Mouse (Mus musculus) kidney, adult 2 months (tissue): ENCODE data around the gene Pde4d.

Experiments
- CTCF ChIP-seq: fragments of 200-500 bp; conservative IDR thresholded peaks from 2 replicates; pipeline ENCODE4 v1.5.1; 2011; ENCODE audit warnings: low read depth, mild to moderate bottlenecking, control low read depth, low read length, moderate library complexity, mixed read lengths; ENCODE audit not compliant: insufficient read depth, insufficient read length
- POLR2A ChIP-seq: fragments of 200-500 bp; IDR thresholded peaks from one replicate; pipeline ENCODE4 v1.6.1; 2011; ENCODE audit warnings: low read depth, low read length, control low read depth

GRCm38 (mm10) chr13:108552995-108553394 lies 103.2 kb downstream of the Pde4d start:
- TF ChIP-seq CTCF (no peak), POLR2A (no peak)
